Mouse (Mus musculus) right cerebral cortex, postnatal 10 days (tissue): ENCODE data around the gene H2afx.

ENCODE experiments used
- DNase-seq, 2 experiments: peaks; one replicate each; pipeline ENCODE4 v3.0.0; 2021; ENCODE audit warnings: low spot score in 2 of 2

H2afx gene

DNA sequence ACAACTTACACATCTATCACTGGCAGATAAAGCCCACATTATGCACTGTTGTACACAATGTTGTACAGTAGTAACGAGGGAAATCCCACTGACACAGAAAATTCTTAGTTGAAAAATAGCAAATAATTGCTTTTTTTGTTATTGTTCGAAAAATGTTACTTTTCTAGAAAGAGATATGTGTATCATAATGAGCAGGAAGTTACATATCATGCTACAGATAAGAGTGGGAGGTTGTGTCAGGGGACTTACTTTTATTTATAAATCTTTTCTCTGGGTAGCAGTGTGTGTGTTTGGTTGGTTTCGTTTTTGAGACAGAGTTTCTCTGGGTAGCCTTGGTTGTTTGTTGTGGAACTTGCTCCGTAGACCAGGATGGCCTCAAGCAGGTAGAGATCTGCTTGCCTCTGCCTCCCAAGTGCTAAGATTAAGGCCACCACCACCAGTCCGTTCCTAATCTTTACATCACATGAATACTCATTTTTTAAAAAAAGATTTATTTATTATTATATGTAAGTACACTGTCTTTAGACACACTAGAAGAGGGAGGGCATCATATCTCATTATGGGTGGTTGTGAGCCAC is 43.7 kb downstream of the H2afx start:
- no peak for DNase-seq

DNA sequence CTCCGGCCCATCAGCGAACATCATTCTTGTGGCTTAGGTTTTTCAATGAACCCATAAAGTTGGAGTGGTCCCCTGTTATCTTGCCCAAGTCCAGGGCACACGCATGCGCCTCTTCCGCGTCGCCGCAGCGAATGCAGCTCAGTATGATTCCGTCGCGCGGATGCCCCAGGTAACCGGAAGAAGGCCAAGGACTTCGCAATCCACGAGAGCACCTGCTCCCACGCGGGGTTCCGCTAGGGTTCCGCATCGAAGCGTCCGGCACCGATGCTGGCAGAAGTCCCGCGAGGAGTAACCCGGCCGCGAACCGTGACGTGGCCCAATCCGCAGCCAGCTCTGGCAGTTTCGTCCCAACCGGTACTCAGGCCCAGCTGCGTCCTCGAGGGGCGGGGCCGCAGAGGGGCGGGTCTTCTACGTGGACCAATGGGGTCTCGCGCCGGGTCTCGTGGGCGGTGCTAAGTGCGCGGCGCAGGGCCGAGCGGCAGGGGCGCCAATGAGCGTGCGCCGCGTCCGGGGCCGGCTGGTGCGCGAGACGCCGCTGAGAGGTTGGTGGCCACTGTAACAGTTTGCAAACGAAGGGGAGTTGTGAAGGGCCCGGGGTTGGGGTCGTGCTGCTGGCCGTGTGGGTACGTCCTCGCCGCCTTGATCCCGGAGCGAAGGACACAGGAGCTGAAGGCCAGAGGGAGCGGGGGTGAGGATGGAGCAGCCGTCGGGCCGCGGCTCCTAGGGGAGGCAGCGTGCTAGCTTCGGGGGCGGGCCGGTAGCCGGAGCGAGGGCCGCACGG is 44.8 kb downstream of the H2afx start, which contains the start of gene Hyou1:
TSS of gene Hyou1 (plus strand) at position 437 of the 781 bp plus-strand sequence.
- peak; percentile 99 for DNase-seq

DNA sequence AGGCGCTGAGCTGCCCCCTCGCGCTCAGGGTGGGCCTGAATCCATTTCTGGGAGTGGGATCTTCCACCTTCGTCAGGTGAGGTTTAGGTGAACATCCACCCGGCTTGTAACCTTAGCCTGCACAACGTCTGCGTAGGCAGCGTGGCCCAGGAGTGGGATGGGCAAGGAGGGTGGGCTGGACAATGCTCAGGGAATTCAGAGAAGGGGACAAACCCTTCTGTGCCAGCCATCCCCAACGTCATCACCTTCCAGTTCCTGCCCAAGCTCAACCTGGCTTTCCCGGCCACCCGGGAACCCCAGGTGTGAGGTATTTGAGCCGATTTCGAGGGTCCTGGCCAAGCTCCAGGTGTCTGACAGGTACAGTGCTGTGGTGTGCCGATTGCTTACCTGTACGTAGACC is 45.4 kb downstream of the H2afx start:
- DNase-seq: peak; percentile 52 to 53

DNA sequence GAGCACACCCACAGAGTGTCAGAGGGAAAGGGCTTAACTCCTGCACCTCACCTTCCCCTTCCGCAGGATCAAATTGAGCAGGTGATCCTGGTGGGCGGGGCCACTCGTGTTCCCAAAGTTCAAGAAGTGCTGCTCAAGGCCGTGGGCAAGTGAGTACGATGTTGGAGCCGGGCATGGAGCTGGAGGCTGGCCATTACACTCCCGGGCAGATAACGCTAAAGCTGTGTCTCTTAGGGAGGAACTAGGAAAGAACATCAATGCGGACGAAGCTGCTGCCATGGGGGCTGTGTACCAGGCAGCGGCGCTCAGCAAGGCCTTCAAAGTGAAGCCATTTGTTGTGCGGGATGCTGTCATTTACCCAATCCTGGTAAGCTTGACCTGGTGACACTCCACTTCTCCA is 50.1 kb downstream of the H2afx start:
- no peak for DNase-seq
